Mouse (Mus musculus): ENCODE measurements at regions not wholly inside any gene's neighbourhood (a gene's known extent, or its start where the extent isn't known, plus 50 kb on each side); places are given as distances from the start of the nearest gene placed in this dataset.

DNA sequence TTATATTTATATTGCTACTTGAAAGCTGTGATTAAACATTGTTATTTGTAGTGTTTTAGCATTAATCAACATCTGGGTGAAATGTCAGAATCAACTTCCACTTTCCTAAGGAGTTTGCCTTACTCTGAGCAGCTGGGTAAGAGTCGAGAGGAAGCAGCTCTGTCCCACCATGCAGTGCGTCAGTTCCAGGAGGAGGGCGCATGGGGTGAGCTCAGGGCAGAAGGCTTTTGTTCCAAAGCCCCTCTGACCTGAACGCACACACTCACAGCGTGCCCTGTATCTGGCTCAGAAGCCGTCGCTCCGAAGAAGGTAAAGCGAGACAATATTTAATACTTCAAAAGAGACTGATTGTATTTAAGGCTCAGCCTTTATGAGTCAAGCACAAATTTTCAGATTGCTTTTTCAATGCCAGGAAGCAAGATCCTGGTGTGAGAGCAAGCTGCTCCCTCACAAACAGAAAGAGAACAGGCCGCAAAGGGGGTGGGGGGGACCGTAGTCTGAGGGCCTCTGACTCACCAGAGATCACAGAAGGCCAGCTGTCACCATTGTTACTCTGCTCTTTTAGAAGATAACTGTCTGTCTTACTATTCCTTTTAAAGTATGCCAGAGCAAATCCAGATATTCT is 143.6 kb upstream of the Adgrl4 start:
- Histone ChIP-seq H3K4me2 (replicated peaks; ENCODE audit: low read depth, low read length) (no peak overlapping the region), H3K9me3 (ENCODE audit: control insufficient read depth, low read depth, low read length) (no peaks in the 10 kb centered on the region), H3K4me1 (ENCODE audit: control insufficient read depth, insufficient read depth, low read length) (peaks cover 6% of the 10 kb centered on the region; the same call in 1 of the 2 replicates), H3K36me3 (ENCODE audit: control insufficient read depth, insufficient read depth, low read length) (no peaks in the 10 kb centered on the region), H3K27me3 (ENCODE audit: control insufficient read depth, insufficient read depth, low read length) (no peaks in the 10 kb centered on the region), H3K27ac (ENCODE audit: low read length) (no peak overlapping the region), H3K4me3 (ENCODE audit: low read depth, low read length) (no peak overlapping the region), H3K9ac (replicated peaks; ENCODE audit: low read depth, low read length) (no peak overlapping the region)
- peak; percentile 80; the same call in 1 of the 2 replicates for ATAC-seq (ENCODE audit: insufficient number of reproducible peaks, insufficient read depth, low FRiP score, low read depth)
- WGBS: 32% methylated on average over 11 of the region's 11 CpGs

DNA sequence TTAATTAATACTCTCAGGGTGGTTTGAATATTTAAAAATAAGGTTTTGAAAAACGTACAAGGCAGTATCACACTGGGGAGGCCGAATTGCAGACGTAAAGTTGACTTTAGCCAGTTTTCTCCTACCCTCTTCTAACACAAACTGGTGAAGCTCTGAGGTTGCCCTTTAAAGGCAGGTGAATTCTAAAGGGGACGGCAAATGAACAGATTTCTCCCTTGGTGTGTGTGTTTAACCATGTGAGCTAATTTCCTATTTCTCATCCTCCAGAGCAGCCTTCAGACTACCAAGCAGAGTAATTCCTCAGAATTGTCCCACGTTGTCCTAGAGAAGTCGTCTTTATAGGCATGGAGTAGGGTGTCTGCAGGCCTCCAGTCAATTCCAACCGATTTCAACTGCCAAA is 143.1 kb upstream of the Adgrl4 start:
- Histone ChIP-seq H3K4me3 (ENCODE audit: low read depth, low read length) (no peak overlapping the region), H3K9ac (replicated peaks; ENCODE audit: low read depth, low read length) (no peak overlapping the region), H3K9me3 (ENCODE audit: control insufficient read depth, low read depth, low read length) (no peaks in the 10 kb centered on the region), H3K4me2 (replicated peaks; ENCODE audit: low read depth, low read length) (no peak overlapping the region), H3K36me3 (ENCODE audit: control insufficient read depth, insufficient read depth, low read length) (no peaks in the 10 kb centered on the region), H3K27me3 (ENCODE audit: control insufficient read depth, insufficient read depth, low read length) (no peaks in the 10 kb centered on the region), H3K4me1 (ENCODE audit: control insufficient read depth, insufficient read depth, low read length) (peaks cover 6% of the 10 kb centered on the region; the same call in 1 of the 2 replicates), H3K27ac (ENCODE audit: low read length) (no peak overlapping the region)
- no peak for ATAC-seq (ENCODE audit: insufficient number of reproducible peaks, insufficient read depth, low FRiP score, low read depth)
- 61% methylated on average over 7 of the region's 7 CpGs for WGBS

DNA sequence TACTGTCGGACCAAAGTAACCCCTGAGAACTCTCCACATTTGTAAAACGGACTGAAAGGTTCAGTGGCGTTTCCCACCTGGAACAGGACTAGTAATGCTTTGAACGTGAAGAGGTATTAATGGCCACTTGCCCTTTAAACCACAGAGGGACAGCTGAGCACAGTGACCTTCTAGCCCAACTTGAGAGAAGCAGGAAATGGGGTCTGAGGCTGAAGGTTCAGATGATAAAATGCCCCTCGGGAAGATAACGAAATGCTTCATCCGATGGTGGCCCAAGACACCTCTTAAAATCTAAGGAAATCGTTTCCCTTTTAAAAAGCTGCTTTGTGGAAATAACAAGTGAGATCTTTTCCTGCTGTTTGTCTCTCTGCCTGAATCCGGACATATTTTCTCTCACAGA is 142.7 kb upstream of the Adgrl4 start:
- H3K36me3 ChIP-seq (ENCODE audit: control insufficient read depth, insufficient read depth, low read length): no peaks in the 10 kb centered on the region
- no peak overlapping the region for H3K27ac ChIP-seq (ENCODE audit: low read length)
- H3K9ac ChIP-seq (replicated peaks; ENCODE audit: low read depth, low read length): no peak overlapping the region
- 38% methylated on average over 9 of the region's 9 CpGs for WGBS
- peaks cover 6% of the 10 kb centered on the region; the same call in 1 of the 2 replicates for H3K4me1 ChIP-seq (ENCODE audit: control insufficient read depth, insufficient read depth, low read length)
- no peak overlapping the region for H3K4me3 ChIP-seq (ENCODE audit: low read depth, low read length)
- ATAC-seq (ENCODE audit: insufficient number of reproducible peaks, insufficient read depth, low FRiP score, low read depth): no peak
- H3K4me2 ChIP-seq (replicated peaks; ENCODE audit: low read depth, low read length): no peak overlapping the region
- no peaks in the 10 kb centered on the region for H3K27me3 ChIP-seq (ENCODE audit: control insufficient read depth, insufficient read depth, low read length)
- no peaks in the 10 kb centered on the region for H3K9me3 ChIP-seq (ENCODE audit: control insufficient read depth, low read depth, low read length)

DNA sequence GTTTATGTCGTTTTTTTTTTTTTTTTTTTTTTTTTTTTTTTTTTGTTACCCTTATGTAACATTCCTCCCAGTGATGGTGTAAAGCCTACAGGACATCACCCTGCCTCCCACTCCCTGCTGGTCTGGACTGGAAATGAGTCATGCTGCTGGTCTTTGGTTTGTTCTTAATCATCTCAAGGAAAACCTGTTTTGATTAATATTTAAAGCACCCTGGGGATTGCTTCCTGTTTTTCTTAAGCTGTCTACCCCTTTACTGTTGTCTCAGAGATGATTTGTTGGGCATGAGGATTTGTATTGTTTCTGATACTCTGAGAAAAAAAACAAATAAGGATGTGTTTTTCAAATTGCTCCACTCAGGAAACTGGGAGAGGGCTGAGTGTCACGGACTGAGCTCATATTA is 139.4 kb upstream of the Adgrl4 start:
- Histone ChIP-seq H3K9me3 (ENCODE audit: control insufficient read depth, low read depth, low read length) (no peaks in the 10 kb centered on the region), H3K4me3 (ENCODE audit: low read depth, low read length) (no peak overlapping the region), H3K27ac (ENCODE audit: low read length) (no peak overlapping the region), H3K36me3 (ENCODE audit: control insufficient read depth, insufficient read depth, low read length) (no peaks in the 10 kb centered on the region), H3K4me2 (replicated peaks; ENCODE audit: low read depth, low read length) (no peak overlapping the region), H3K9ac (replicated peaks; ENCODE audit: low read depth, low read length) (no peak overlapping the region), H3K4me1 (ENCODE audit: control insufficient read depth, insufficient read depth, low read length) (peaks cover 6% of the 10 kb centered on the region; the same call in 1 of the 2 replicates), H3K27me3 (ENCODE audit: control insufficient read depth, insufficient read depth, low read length) (no peaks in the 10 kb centered on the region)
- no peak for ATAC-seq (ENCODE audit: insufficient number of reproducible peaks, insufficient read depth, low FRiP score, low read depth)
- 74% methylated on average over 2 of the region's 2 CpGs for WGBS

DNA sequence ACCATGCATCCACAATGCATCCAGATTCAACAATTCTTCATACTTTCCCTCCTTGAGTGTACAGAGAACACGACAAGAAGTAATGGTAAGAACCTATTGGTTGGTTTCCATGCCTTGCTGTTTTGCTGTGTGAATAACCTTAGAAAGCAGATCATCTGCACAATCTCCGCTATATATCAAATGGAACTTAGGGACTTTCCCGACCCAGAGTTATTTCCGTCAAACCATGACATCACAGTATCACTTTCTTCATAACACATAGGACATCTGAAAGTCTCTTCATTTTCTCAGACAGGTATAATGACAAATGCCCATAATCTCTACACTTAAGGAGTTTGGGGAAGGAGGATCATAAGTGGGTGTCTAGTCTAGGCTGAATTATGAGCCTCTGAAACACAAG is 132.3 kb upstream of the Adgrl4 start:
- no peaks in the 10 kb centered on the region for H3K27me3 ChIP-seq (ENCODE audit: control insufficient read depth, insufficient read depth, low read length)
- H3K36me3 ChIP-seq (ENCODE audit: control insufficient read depth, insufficient read depth, low read length): no peaks in the 10 kb centered on the region
- no peak for ATAC-seq (ENCODE audit: insufficient number of reproducible peaks, insufficient read depth, low FRiP score, low read depth)
- H3K27ac ChIP-seq (ENCODE audit: low read length): no peak overlapping the region
- no peak overlapping the region for H3K4me2 ChIP-seq (replicated peaks; ENCODE audit: low read depth, low read length)
- H3K9me3 ChIP-seq (ENCODE audit: control insufficient read depth, low read depth, low read length): no peaks in the 10 kb centered on the region
- no peak overlapping the region for H3K9ac ChIP-seq (replicated peaks; ENCODE audit: low read depth, low read length)
- no peaks in the 10 kb centered on the region for H3K4me1 ChIP-seq (ENCODE audit: control insufficient read depth, insufficient read depth, low read length)
- no peak overlapping the region for H3K4me3 ChIP-seq (ENCODE audit: low read depth, low read length)
- WGBS: 90% methylated on average over 4 of the region's 4 CpGs

DNA sequence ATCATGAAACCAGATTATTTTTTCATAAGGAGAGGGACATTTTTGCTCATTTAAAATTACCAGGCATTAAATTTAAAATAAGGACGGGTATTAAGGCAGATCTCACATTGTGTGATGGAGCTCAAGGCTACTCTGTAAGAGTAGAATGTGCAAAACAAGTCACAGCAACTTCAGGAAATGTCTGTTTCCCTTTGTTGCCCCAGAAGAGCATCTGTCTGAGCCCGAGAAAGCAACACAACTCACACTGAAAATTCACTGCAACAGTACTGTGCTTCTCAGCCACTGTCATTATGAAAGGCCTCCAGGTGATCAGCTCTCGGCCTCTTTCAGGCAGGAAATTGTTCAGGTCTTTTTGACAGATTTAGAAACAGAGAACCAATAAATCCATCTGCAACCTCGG is 129.7 kb upstream of the Adgrl4 start:
- Histone ChIP-seq H3K27me3 (ENCODE audit: control insufficient read depth, insufficient read depth, low read length) (no peaks in the 10 kb centered on the region), H3K4me2 (replicated peaks; ENCODE audit: low read depth, low read length) (no peak overlapping the region), H3K4me3 (ENCODE audit: low read depth, low read length) (no peak overlapping the region), H3K36me3 (ENCODE audit: control insufficient read depth, insufficient read depth, low read length) (no peaks in the 10 kb centered on the region), H3K27ac (ENCODE audit: low read length) (no peak overlapping the region), H3K9me3 (ENCODE audit: control insufficient read depth, low read depth, low read length) (no peaks in the 10 kb centered on the region), H3K9ac (replicated peaks; ENCODE audit: low read depth, low read length) (no peak overlapping the region), H3K4me1 (ENCODE audit: control insufficient read depth, insufficient read depth, low read length) (no peaks in the 10 kb centered on the region)
- no peak for ATAC-seq (ENCODE audit: insufficient number of reproducible peaks, insufficient read depth, low FRiP score, low read depth)
- WGBS: 48% methylated on average over 4 of the region's 4 CpGs

DNA sequence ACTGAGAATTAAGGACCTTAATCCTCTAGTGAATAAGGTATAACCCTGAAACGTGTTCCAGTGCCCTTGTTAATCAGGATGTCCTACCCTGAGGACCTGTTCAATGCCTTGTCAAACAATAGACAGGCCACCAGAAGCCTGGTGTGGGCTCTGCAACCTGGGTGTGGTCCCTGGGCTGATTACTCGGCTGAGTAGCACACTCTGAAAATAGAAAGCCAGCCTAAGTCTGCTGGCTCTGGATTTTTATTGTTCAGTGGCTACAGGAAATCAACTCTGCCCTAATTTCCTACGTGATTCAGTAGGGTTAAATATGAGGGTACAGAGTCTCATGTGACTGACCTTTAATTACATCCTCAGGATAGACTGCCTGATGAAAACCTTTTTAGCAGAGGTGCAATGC is 113.9 kb upstream of the Adgrl4 start:
- no peak overlapping the region for H3K27ac ChIP-seq (ENCODE audit: low read length)
- 32% methylated on average over 3 of the region's 3 CpGs for WGBS
- H3K9ac ChIP-seq (replicated peaks; ENCODE audit: low read depth, low read length): no peak overlapping the region
- H3K4me3 ChIP-seq (ENCODE audit: low read depth, low read length): no peak overlapping the region
- H3K4me2 ChIP-seq (replicated peaks; ENCODE audit: low read depth, low read length): no peak overlapping the region
- H3K4me1 ChIP-seq (ENCODE audit: control insufficient read depth, insufficient read depth, low read length): no peaks in the 10 kb centered on the region
- H3K9me3 ChIP-seq (ENCODE audit: control insufficient read depth, low read depth, low read length): no peaks in the 10 kb centered on the region
- no peaks in the 10 kb centered on the region for H3K36me3 ChIP-seq (ENCODE audit: control insufficient read depth, insufficient read depth, low read length)
- no peaks in the 10 kb centered on the region for H3K27me3 ChIP-seq (ENCODE audit: control insufficient read depth, insufficient read depth, low read length)
- no peak for ATAC-seq (ENCODE audit: insufficient number of reproducible peaks, insufficient read depth, low FRiP score, low read depth)

DNA sequence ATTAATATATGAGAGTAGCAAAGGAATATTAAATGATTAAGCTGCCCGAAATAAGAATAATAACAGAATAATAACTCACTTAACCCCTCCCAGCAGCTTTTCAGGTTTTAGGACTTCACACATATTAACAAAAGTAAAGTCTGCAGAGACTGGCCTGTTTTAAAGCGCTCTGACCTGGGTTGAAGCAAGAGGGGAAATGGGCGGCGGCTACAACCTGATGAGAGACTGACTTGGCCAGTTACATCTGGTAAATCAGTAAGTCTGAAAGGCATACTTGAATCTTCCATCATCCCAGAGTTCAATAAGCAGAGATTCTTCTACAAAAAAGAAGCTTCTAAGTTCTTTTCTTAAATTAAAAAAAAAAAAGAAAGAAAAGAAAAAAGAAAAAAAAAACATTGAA is 107.9 kb upstream of the Adgrl4 start:
- ATAC-seq (ENCODE audit: insufficient number of reproducible peaks, insufficient read depth, low FRiP score, low read depth): no peak
- no peak overlapping the region for H3K4me3 ChIP-seq (ENCODE audit: low read depth, low read length)
- H3K27ac ChIP-seq (ENCODE audit: low read length): no peak overlapping the region
- no peaks in the 10 kb centered on the region for H3K27me3 ChIP-seq (ENCODE audit: control insufficient read depth, insufficient read depth, low read length)
- H3K36me3 ChIP-seq (ENCODE audit: control insufficient read depth, insufficient read depth, low read length): no peaks in the 10 kb centered on the region
- H3K9ac ChIP-seq (replicated peaks; ENCODE audit: low read depth, low read length): no peak overlapping the region
- H3K9me3 ChIP-seq (ENCODE audit: control insufficient read depth, low read depth, low read length): no peaks in the 10 kb centered on the region
- no peak overlapping the region for H3K4me2 ChIP-seq (replicated peaks; ENCODE audit: low read depth, low read length)
- no peaks in the 10 kb centered on the region for H3K4me1 ChIP-seq (ENCODE audit: control insufficient read depth, insufficient read depth, low read length)
- 86% methylated on average over 4 of the region's 4 CpGs for WGBS

DNA sequence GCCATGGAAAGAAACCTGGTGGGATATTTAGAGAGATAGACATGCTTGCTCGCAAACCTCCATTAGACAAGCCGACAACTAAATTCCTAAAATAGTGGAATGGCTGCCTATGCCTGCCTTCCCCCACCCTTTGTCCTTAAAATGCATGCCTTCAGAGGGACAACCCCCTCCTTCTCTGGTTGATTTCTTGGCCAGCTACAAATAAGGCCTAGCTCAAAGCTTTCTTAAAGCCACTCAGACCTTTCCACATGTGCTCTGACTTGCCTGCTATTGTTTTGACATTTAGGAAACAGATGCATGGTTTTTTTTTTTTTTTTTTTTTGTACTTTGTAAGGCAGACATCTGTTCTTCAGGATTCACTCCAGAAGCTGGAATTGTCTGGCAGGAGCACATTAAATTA is 105.8 kb upstream of the Adgrl4 start:
- WGBS: 61% methylated on average over 2 of the region's 2 CpGs
- H3K4me1 ChIP-seq (ENCODE audit: control insufficient read depth, insufficient read depth, low read length): no peaks in the 10 kb centered on the region
- H3K9ac ChIP-seq (replicated peaks; ENCODE audit: low read depth, low read length): no peak overlapping the region
- H3K36me3 ChIP-seq (ENCODE audit: control insufficient read depth, insufficient read depth, low read length): no peaks in the 10 kb centered on the region
- H3K9me3 ChIP-seq (ENCODE audit: control insufficient read depth, low read depth, low read length): no peaks in the 10 kb centered on the region
- no peak overlapping the region for H3K4me3 ChIP-seq (ENCODE audit: low read depth, low read length)
- H3K4me2 ChIP-seq (replicated peaks; ENCODE audit: low read depth, low read length): no peak overlapping the region
- no peak for ATAC-seq (ENCODE audit: insufficient number of reproducible peaks, insufficient read depth, low FRiP score, low read depth)
- H3K27ac ChIP-seq (ENCODE audit: low read length): no peak overlapping the region
- no peaks in the 10 kb centered on the region for H3K27me3 ChIP-seq (ENCODE audit: control insufficient read depth, insufficient read depth, low read length)

All from stomach, embryonic 14.5 days (tissue).